Mouse (Mus musculus) mouse trophoblast stem cell (cell line): ENCODE measurements around the gene C3ar1.

Experiments used
- in situ Hi-C, 2 experiments: fragments of 300-500 bp; cut with MseI, MboI; formaldehyde crosslinking; loops; 2 replicates in 1 of 2; 3 replicates in 1 of 2; pipeline ENCODE4 v1.15.1; 2025

Gene C3ar1

GRCm38 (mm10) chr6:122800640-122801300 lies 55.2 kb downstream of the C3ar1 start:
- in situ Hi-C loops: no loop called here
